Mouse (Mus musculus) ES-Bruce4 (cell line): Measurements from ENCODE around the gene Cmip. TPM values are rescaled to one million over a fixed set of nuclear protein-coding genes. Genes with fewer than 3 reads are reported as not detected.
A peak's percentile ranks its signal among the peaks of the same experiment; 100 is the strongest.

Experiments used
- H3K27ac ChIP-seq: 2 replicates; pipeline ENCODE4 v1.5.1; 2012; ENCODE audit warnings: low read length, inconsistent platforms; ENCODE audit not compliant: insufficient read depth
- H3K27me3 ChIP-seq: 2 replicates; pipeline ENCODE4 v1.6.1; 2012; ENCODE audit warnings: mild to moderate bottlenecking, low read length, inconsistent platforms; ENCODE audit not compliant: control insufficient read depth, poor library complexity, insufficient read depth, severe bottlenecking
- H3K36me3 ChIP-seq: 2 replicates; pipeline ENCODE4 v1.6.1; 2012; ENCODE audit warnings: inconsistent platforms, mild to moderate bottlenecking, low read length, moderate library complexity; ENCODE audit not compliant: control insufficient read depth, poor library complexity, insufficient read depth, severe bottlenecking
- H3K4me1 ChIP-seq: one replicate; pipeline ENCODE4 v1.8.1; 2011; ENCODE audit warnings: low read length; ENCODE audit not compliant: control insufficient read depth, insufficient read depth
- H3K4me3 ChIP-seq: 2 replicates; pipeline ENCODE4 v1.5.1; 2011; ENCODE audit warnings: low read depth, mild to moderate bottlenecking, low read length
- H3K9ac ChIP-seq: 2 replicates; pipeline ENCODE4 v1.6.1; 2012; ENCODE audit warnings: low read depth, mild to moderate bottlenecking, inconsistent platforms; ENCODE audit not compliant: poor library complexity, severe bottlenecking
- H3K9me3 ChIP-seq: replicated peaks from 2 replicates; pipeline ENCODE4 v1.6.1; 2012; ENCODE audit warnings: mild to moderate bottlenecking, low read length, inconsistent platforms; ENCODE audit not compliant: control insufficient read depth, poor library complexity, insufficient read depth, severe bottlenecking
- CTCF ChIP-seq: IDR thresholded peaks from one replicate; pipeline ENCODE4 v1.8.1; 2011; ENCODE audit warnings: low read depth, low read length
- EP300 ChIP-seq: IDR thresholded peaks from 2 replicates; pipeline ENCODE4 v1.6.1; 2011; ENCODE audit warnings: low read depth, low read length; ENCODE audit not compliant: insufficient read depth
- POLR2A ChIP-seq: IDR thresholded peaks from one replicate; pipeline ENCODE4 v1.8.1; 2011; ENCODE audit warnings: low read length; ENCODE audit not compliant: insufficient read depth
- polyA plus RNA-seq: library from polyadenylated mRNA; stranded (reverse); fragments of >200 nt; gene quantifications from 2 replicates; pipeline ENCODE4 v1.2.4, GENCODE M21; 2011; ENCODE audit warnings: low read depth; ENCODE audit not compliant: missing spikeins, insufficient read depth, insufficient read length

Cmip gene
- polyA plus RNA-seq, 1 experiment = 67.9 TPM

DNA sequence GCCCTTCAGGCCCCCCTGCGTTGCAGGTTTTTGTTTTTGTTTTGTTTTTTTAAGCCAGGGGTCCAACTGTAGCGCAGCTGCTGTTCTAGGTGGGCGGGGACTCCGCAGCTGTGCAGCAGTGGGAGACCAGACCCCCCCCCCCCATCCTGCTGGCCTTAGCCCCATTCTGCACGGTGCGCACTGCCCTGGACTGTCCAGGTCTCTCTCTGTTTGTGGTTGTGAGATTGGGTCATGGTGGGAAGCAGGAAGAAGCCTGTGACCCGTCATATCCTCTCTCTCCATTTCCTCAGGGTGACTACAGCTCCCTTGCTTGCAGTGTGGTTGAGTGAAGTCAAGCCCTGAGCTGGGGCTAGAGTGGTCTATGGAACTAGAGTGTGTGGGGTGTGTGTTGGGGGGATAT lies 114.3 kb downstream of the Cmip start:
- Histone ChIP-seq H3K9ac (no peak overlapping the region), H3K4me3 (no peak overlapping the region), H3K27ac (no peak overlapping the region), H3K27me3 (no peaks in the 10 kb centered on the region), H3K36me3 (no peaks in the 10 kb centered on the region), H3K9me3 (no peaks in the 10 kb centered on the region), H3K4me1 (peaks cover 11% of the 10 kb centered on the region)
- no peak for TF ChIP-seq POLR2A
- TF ChIP-seq CTCF = no peak
- TF ChIP-seq EP300 = no peak

DNA sequence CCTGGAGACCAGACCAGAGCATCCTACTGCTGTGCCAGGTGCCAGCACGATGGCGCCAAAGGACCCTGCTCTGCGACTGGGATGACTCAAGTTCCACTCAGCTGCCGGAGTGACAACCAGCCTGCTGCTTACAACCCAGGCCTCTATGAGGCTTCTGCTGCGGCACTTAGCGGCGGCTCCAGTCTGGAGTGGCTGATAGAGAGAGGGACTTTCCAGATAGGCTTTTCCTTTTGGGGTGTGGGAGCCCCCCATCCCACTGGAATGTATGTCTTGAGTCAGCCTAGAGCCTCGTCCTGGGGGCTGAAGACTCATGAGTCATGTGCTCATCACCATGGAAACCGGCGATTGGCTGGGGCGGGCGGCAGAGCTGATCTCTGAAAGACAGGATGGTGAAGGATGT lies 115.2 kb downstream of the Cmip start:
- Histone ChIP-seq H3K4me1 (peaks cover 17% of the 10 kb centered on the region), H3K4me3 (no peak overlapping the region), H3K27ac (no peak overlapping the region), H3K27me3 (no peaks in the 10 kb centered on the region), H3K36me3 (no peaks in the 10 kb centered on the region), H3K9me3 (no peaks in the 10 kb centered on the region), H3K9ac (no peak overlapping the region)
- TF ChIP-seq EP300 (no peak), CTCF (no peak), POLR2A (no peak)

DNA sequence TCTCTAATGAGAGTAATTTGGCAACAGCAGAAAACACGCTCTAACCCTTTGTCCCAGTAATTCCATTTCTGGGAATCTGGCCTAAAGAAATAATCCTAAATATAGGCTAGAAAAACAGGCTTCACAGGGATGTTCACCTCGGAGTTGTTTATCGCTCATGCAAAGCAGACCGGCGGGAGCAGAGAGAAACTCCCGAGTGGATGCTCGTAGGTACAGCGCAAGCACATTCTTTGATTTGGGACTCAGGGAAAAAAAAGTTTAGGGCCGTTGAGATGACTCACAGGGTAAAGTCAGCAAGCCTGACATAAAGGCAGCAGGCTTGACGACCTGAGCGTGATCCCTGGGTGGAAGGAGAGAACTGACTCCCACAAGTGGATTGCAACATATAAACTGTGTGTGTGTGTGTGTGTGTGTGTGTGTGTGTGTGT lies 116.2 kb downstream of the Cmip start:
- Histone ChIP-seq H3K27ac (no peak overlapping the region), H3K27me3 (no peaks in the 10 kb centered on the region), H3K9ac (no peak overlapping the region), H3K9me3 (no peaks in the 10 kb centered on the region), H3K4me1 (peaks cover 19% of the 10 kb centered on the region), H3K36me3 (no peaks in the 10 kb centered on the region), H3K4me3 (no peak overlapping the region)
- TF ChIP-seq POLR2A = no peak
- TF ChIP-seq CTCF = no peak
- TF ChIP-seq EP300 = no peak

DNA sequence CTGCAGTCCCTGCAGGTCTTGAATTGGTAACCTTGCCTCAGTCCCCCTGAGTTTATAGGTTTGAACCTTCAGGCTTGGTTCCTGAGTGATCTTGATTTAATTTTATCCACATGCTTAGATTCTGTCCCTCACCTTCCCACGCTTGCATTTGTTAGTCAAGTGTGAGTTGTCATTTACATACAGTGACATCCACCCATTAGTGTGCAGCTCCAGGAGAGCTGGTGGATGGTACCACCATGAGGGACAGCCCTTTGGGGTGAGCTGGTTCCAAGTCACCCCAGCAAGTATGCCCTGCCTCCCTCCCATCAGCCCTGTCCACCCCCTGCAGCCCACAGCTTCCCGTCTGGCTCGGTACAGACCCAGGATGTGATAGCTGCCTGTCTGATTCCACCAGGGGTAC lies 117.2 kb downstream of the Cmip start:
- H3K9ac ChIP-seq = no peak overlapping the region
- no peak overlapping the region for H3K4me3 ChIP-seq
- H3K27me3 ChIP-seq = no peaks in the 10 kb centered on the region
- TF ChIP-seq EP300 = no peak
- no peak for TF ChIP-seq POLR2A
- TF ChIP-seq CTCF = no peak
- no peaks in the 10 kb centered on the region for H3K9me3 ChIP-seq
- no peak overlapping the region for H3K27ac ChIP-seq
- H3K4me1 ChIP-seq = peaks cover 19% of the 10 kb centered on the region
- no peaks in the 10 kb centered on the region for H3K36me3 ChIP-seq

DNA sequence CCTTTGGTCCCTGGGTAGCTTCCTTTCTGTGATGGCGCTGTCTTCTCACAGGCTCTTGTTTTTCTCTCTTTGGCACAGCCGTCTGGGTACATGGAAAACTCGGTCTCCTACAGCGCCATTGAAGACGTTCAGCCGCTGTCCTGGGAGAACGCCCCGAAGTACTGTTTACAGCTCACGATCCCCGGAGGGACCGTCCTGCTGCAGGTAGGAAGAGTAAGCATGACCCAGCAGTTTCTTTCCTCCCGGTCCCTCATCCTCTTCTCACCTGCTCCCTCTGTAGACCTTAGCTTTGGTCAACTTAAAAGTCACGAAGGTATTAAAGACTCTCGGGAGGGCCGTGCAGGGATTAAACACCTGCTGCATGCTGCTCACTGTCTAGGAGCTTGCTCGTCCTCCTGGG lies 120.1 kb downstream of the Cmip start:
- H3K9ac ChIP-seq = no peak overlapping the region
- no peak overlapping the region for H3K27ac ChIP-seq
- peak; percentile 77; the same call in 1 of the 2 replicates for TF ChIP-seq EP300
- TF ChIP-seq CTCF = no peak
- H3K9me3 ChIP-seq = no peaks in the 10 kb centered on the region
- no peaks in the 10 kb centered on the region for H3K36me3 ChIP-seq
- H3K4me1 ChIP-seq = peaks cover 9% of the 10 kb centered on the region
- no peaks in the 10 kb centered on the region for H3K27me3 ChIP-seq
- no peak overlapping the region for H3K4me3 ChIP-seq

DNA sequence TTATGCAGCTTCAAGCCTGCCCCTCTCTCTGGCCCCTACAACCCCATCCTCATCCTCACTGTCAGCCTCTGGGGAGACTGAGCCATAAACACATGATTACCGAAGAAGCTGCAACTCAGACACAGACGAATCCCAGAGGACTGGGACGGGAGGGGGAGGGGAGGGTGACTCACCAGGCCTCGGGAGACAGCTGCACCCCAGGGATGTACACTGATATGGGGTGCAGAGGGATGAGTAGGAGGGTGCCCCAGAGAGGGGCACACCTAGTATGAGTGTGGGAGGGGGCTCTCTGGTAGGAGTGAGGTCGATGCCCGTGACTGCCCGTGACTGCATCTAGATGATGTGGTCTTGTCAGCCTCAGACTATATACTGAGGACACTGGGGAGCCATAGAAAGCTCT lies 121.8 kb downstream of the Cmip start:
- no peak overlapping the region for H3K4me3 ChIP-seq
- no peak overlapping the region for H3K27ac ChIP-seq
- H3K9ac ChIP-seq = no peak overlapping the region
- H3K36me3 ChIP-seq = no peaks in the 10 kb centered on the region
- no peaks in the 10 kb centered on the region for H3K27me3 ChIP-seq
- TF ChIP-seq CTCF (no peak), POLR2A (no peak), EP300 (no peak)
- H3K4me1 ChIP-seq = peaks cover 9% of the 10 kb centered on the region
- H3K9me3 ChIP-seq = no peaks in the 10 kb centered on the region
